Mouse (Mus musculus) Muller cell, postnatal 12 days (primary cell): ENCODE measurements at regions not wholly inside any gene's neighbourhood (a gene's known extent, or its start where the extent isn't known, plus 50 kb on each side); places are given as distances from the start of the nearest gene placed in this dataset.

ENCODE experiments used
- DNase-seq: peaks from one replicate; pipeline ENCODE4 v3.0.0-alpha.2; 2015; ENCODE audit errors: inconsistent ontology term

DNA sequence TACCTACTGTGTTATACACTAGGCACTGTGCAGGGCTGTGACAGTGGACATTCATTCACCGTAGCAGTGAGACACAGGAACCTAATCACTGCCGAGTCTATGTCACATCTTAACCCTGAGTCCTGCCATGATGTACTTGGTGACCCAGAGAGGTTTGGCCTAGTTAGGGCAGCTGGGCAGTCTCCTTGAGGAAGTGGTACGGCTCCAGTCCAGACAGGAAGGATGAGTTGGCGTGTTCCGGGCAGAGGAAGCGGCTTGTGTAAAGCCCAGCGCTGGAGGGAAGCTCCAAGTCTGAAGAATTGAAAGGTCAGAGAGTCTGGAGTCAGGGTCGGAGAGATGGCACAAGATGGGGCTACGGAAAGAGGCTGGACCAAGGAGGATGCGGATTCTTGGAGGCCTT lies 99.4 kb upstream of the Smim15 start:
- no peak for DNase-seq

DNA sequence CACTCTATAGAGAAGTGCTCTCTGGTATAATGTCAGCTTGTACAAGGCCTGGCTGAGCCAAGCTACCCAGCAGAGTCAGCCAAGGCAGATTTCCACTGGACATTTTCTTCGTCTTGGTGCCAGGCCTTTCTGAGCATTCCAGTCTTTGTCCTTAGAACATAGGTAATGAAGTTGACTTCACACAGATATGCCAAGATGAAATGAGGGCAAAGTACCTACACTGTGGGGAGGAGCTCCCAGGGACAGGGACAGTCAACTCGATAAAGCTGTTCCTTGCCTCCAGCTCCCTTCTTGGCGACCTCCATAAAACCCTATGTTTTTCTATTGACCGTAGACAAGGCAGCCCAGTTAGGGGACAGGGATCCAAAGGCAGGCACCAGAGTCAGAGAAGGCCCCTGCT lies 101.3 kb upstream of the Smim15 start:
- no peak for DNase-seq

DNA sequence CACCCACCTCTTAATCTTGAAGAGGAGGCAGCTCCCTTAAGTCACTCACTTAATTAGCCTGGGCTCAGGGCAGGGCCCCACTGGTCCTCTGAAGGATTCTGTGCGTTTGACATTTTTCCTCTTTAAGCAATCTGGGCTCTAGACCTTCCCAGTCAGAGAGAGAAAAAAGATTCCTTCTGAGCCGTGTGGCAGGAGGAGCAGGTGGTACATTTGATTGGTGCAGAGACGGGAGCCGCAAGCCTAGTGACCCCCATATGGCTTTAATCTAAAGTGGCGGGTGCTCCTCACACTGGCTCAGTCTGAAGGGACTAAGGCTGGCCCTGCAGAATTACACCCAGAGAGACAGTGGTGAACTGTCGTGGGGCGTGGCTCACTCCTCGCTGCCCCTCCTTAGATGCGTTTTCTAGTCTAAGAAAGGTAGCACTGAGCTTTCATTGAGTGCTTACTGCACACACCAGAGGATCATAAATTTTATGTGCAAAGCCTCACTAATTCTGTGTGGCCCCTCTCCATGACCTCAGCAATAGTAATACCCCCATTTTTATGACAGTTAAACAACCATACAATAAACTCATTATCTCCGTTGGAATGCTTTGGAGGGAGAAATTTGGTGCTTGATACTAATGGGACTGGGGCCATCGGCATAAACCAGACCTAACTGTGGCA lies 101.8 kb upstream of the Smim15 start:
- no peak for DNase-seq

DNA sequence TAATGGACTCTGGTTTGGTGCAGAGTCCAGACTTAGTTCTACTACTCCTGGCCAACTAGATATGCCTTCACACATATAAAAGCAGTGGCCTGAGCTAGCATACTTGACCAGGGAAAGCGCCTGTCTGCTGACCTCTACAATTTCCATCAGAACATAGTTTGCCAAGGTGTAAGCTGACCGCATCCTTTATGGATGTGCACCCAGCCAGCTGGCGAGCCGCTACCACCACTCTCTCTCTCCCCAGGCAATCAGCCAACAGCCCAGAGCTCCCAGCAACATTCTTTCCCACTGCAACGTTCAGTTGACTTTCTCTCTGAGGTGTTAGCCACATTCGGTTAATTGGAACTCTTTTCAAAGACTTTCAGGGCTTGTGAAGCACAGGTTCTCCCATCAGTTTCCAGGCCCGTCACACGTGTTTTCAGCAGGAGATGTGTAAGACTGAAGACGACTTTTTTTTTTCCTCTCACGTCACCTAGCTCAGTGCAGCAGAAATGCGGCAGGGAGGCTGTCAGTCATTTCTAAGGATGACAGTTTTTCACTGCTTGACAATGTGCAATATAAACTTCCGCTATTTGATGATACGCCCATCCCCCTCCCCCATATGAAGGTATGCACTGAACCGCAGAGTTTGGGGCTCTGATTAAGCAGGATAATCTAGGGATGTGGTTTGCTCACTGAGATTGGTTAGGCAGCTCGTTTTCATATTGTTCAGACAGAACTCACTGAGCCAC lies 104.2 kb upstream of the Smim15 start:
- DNase-seq, result peak; percentile 94

DNA sequence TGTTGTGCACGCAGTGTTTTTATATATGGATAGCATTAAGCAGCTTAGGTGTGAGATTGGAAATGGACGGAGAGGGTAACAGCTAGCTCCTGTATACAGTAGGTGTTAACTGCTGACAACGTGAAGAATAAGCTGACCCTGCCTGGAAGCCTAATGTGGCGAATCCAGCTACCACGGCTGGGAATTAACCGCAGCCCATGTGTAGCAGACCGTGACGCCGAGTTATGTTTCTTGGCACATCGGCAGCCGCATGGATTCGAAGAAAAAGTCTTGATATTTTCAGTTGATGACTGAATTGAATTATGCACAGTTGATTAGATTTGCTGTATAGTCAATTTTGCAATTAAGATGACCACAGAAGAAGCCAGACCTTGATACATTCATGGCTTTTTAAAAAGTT lies 108.6 kb upstream of the Smim15 start:
- no peak for DNase-seq

DNA sequence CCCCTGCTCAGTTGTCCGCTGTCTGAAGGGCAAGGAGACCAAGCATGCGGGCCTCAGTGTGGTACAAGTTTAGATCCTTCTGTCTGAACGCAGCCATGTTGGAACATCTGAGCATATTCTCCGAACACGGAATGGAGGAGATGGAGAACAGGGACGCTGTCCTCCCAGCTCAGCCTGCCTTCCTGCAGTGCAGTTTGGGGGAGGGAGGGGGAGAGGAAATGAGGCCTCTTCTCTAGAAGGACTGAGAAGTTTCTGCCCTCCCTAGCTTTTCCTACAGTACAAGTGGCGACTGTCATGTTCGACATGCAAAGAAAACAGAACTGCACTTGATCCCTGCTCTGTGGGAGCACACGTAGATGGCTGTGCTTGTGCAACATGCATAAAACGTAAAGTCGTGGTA lies 109.6 kb upstream of the Smim15 start:
- no peak for DNase-seq

DNA sequence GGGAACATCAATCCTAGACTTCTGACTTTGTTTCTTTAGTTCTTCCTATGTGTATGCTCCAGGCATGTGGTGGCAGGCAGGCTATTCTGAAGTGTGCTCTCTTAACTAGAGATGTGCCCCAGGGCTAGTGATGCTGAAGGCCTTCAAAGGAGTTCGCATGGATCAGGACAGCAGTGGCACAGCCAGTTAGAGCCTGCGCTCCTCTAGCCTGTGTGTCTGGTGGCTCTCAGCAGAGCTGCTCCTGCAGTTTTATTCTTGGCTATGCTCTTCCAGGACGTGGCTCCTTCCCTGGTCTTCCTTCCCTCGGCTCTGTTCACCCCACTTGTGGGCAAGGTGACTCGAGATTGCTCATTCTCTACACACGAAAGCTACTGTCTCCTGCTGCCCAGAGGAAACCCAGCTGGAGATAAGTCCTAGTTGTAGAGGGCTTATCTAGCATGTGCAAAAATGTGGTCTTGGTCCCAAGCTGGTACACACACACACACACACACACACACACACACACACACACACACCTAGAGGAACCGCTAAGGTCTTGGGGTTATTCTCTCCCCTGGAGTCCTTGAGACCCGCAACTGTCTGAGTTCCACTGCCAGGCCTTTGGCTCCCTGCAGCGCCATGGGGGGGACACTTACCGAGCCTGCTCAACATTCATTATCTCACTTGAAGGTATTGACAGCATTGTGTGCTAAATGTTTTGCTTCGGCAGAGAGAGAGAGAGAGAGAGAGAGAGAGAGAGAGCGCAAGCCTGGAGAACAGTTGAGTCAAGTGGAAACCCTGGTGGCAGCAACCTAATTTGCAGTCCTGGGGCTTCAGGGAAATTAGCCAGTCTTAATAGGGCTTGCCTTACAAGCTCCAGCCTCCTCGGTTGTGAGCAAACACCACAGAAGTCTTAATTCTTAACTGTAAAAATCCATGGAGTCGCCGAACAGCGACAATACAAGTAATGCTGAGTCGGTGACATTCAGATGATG lies 110.4 kb upstream of the Smim15 start:
- no peak for DNase-seq

DNA sequence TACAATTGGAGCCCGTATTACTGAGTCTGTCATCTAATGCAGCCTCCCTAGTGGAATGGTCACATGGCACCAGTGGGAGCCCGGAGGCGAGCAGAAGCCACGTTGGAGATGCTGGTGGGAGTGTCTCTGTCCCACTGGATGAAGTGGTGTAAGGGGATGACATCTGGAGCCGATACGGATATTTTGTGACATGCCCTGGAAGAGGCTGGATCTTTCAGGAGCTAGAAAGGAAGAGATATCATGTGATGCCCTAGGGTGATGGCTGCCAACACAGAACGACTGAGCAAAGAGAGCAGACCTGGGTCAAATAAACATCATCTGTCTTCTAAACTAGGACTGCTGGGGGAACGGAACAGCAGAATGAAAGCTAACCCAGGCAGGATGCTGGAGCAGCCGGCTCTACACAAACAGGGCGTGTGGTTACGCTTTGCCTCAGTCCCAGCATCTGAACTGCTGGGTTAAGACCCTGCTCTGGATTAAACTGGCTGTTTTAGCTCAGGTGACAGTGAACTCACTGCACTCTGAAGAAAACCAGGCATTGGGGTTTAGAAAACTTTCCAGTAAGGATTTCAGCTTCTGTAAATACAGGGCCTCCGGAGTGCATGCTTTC lies 111.7 kb upstream of the Smim15 start:
- no peak for DNase-seq

DNA sequence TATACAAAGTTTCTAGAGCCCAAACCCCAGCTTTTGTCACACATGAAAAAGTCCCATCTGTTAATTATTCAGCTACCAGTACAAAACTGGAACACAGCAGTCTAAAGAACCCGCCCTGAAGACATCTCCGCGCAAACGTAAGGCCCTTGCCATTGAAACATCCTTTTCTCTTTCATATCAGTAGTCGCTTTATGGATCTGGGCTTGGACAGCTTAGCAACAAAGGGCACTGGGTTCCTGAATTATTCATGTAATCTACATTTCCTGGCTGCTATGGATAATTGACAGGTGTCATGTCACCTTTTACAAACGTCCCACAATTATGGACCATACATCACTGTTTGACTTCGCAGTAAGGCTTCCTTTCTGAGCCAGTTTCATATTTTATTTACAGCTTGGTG lies 113.0 kb upstream of the Smim15 start:
- DNase-seq, result no peak

DNA sequence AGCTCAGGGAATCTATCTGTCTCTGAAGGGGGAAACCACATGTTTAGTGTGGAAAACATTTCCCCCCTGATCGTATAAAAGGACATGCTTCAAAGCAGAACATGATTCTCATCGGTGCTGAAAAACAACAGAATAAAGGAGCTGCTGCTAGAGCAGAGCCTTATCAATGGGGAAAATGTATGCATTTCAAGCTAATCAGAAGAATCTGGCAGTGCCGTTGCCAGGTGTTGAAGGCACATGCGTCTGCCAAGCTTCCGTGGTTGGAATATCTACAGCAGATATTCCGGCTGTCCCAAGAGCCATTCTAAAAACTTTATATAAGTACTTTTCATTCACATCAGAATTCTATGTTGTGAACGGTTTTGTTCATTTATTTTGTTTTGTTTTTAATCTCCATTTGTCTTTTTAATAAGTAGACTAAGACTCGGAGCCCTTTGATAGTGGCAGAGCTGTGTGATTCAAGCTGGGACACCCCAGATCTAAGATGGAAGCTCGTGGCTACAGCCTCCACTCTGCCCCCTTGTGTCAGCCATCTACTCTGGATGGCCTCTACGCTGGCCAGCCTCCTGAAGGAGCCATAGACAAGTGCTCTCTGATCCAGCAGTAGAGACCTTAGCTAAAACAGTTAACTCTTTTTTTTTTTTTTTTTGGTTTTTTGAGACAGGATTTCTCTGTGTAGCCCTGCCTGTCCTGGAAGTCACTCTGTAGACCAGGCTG lies 116.6 kb upstream of the Smim15 start:
- no peak for DNase-seq

DNA sequence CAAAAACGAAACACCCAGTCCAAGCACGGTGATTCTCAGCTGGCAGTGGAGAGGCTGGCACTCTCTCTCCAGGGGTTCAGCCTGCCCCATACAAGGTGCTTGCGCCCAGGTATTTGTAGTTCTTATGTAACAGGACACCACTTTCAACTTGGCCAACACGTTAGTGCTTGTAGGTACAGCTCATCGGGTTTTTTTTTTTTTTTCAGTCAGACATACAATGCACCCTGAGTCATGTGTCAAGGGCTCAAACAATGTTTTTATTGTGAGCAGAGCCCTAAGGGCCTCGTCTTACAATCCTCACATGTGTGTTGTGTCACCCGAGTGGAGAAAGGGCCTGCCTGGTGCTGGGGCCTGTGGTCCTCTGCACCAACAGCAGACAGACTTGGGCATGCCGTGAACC lies 118.8 kb upstream of the Smim15 start:
- DNase-seq, result no peak

DNA sequence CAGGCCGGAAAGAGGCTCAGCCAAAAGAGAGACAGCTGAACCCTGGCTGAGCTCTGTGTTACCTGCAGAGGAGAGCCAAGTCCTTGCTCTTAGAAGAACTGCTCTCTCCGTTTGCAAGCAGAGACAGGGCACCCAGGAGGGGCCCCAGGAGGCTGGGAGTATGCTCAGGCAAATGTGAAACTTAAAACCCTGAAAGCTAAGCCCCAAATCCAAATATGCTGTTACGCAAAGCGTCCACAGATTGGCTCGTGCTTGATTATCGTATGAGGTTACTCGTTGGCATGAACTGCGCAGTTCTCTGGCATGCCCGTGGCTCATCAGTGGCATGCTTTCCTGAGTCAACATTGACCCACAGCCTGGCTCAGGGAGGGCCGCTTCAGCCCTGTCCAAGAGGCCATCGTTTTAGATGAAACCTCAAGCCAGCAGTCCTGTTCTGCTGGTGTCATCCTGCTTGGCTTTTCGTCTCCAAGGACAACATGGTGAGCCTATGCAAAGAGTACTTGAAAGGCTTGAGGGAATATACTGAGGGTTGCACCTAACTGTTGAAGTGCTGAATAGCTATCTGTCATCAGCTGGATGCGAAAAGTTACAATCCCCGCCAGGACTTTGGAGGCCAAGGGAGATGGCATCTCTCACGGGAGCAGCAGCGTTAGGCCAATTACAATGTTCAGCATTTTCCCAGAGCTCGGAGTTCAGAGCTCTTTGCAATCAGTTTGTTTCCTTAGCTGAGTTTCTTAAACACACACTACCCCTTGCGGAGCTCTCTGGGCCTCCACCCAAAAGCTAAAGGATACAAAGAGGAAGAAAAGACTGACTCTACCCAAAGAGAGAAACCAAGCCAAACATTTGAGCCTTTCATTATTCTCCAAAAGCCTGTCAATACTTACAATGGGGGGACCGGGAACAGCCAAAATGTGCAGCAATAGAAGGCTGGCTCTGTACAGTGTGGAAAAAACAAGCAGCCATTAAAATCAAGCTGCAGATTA lies 120.8 kb upstream of the Smim15 start:
- no peak for DNase-seq

DNA sequence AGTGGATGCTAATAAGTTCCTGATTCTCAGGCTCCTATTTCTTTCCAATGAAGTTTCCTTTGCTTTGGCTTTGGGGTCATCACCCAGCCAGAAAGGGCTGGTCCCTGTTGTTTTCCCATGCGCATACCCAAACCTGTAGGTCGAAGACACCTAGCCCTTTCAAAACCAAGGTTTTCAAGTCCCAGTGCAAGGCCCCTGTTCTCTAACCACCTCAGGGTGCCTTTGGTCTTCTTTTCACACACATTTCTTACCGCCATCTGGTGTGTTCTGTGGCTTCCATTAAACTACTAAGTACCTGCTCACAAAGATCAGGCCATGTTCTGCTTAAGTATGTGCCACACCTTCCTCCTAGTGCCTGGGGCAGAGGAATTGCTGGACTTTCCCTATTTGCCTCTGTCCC lies 124.8 kb upstream of the Smim15 start:
- no peak for DNase-seq

DNA sequence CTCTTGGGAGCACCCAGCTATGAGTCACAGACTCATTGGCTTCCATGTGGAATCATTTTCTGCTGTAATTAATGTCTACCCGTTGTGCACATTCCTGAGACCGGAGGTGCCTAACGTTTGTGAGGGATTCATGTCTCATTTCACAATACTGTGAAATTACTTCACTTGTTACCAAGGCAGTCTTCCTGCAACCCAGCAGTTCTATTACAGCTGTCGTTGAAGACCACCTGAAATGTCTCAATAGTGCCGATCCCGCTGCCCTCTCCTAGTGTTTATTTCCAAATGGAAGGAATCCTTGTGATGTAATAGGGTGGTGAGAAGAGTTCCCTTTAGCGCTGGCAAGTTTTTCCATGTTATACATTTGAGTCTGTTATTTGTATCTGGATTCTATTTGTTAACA lies 125.8 kb upstream of the Smim15 start:
- DNase-seq, result no peak

DNA sequence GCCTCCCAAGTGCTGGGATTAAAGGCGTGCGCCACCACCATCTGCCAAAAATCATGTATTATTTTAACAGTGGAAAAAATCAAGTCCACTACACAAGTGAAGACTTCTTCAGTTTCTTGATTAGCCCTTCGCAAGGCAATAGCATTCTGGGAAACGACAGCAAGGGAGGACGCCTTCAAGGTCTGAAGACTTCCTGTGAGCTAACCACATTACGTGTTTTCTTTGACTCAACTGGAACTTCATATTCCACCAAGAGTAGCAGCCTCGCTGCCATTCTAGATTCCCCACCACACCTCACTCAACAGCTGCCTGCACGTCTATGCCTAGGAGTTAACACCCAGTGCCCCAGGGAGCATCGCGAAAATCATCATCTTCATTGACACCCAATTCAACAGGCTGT lies 126.2 kb upstream of the Smim15 start:
- DNase-seq, result no peak

DNA sequence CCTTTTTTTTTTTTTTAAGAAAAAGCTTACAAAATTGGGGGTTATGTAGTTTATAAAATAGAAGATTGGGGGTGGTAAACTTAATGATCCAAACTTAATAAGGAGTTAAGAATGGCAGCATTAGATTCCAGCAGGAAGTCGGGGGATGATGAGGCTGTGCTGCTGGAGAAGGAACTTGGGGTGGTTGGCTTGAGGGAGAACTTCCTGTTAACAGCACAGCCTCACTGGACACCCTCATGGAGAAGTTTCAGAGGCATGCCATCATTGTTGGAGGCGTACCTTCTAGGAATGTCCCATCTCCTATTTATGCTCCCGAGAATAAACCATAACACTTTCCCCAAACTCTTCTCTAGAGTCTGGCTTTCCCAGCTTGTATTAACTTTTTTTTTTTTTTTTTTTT lies 126.7 kb upstream of the Smim15 start:
- DNase-seq, result no peak

DNA sequence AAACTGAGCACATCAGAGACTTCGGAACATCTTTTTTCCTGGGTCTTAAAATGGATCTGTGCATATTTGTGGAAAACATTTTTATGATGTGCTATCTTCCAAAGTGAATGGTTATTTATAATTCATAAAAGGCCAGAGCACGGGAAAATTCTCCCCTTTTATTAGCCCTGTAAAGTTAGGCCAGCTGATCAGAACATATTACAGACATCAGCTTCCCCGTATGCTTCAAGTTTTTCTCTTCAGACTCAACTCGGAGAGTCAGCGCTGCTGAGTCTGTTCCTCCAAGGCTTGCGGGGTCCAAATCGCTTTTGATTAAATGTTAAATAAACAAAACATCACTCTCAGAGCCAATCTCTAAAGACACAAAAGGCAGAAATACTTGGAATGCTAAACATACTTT lies 134.1 kb upstream of the Smim15 start:
- no peak for DNase-seq

DNA sequence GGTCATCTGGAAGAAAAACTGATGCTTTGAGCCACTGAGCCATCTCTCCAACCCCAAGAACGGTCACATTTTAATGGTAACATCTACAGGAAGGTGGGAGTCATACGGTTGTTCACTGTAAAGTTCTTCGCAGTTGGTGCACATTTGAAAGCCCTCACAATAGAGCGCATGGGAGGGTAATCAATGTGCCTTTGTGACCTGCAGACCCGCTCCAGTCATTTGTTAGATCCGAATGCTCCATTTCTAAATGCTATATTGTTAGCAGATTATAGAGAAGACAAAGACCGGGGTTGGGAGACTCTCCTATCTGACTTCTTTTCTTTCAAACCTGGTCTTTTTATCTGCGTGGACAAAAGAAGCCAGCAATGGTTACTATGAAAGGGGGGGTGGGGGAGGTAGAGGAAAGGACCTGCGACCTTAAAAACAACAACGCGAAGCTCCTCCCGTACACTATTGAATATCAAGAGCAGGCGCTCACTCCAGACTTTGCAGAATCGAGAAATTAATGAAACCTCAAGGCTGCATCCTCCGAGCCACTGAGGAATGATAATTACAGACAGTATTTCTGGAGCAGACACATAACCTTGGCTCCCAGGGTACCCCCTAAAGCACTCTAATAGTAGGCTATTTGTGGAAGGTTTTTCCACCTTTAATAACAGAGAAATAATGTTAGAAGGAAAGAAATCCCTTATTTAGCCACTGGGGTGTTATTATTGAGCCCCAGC lies 134.7 kb upstream of the Smim15 start:
- DNase-seq, result no peak

DNA sequence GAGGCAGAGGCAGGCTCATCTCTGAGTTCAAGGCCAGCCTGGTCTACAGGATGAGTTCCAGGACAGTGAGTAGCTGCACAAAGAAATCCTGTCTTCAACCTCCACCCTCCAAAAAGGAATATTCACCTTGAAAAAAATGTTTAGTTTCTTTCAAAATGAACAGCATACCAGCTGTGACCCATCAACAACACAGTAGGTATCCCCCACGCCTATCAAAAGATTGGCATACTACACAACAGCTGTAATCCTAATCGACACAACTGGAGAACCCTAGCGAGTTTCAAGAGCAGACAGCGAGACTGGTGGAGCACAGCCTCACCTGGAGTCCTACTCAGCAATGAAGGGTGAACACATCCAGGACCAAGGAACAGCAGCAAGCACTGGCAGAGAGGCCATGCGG lies 136.3 kb upstream of the Smim15 start:
- DNase-seq, result no peak

DNA sequence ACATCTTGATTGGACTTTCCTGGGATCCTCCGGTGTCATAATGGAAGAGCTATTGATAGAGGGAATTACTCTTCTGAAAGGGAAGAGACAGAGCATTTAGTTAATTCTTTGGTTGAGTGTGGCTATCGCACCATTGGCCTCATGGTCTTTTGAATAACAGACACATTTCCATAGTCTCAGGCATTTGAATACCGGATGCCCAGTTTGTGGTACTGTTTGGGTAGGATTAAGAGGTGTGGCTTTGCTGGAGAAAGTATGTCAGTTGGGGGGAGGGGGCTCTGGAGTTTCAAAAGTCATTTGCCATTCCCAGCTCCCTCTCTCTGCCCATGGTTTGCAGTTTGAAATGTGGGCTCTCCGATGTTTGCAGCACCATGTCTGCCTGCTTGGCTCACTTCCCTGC lies 139.4 kb upstream of the Smim15 start:
- DNase-seq, result no peak
